Mouse (Mus musculus): ENCODE data around the gene F13b.

The F13b gene

DNA sequence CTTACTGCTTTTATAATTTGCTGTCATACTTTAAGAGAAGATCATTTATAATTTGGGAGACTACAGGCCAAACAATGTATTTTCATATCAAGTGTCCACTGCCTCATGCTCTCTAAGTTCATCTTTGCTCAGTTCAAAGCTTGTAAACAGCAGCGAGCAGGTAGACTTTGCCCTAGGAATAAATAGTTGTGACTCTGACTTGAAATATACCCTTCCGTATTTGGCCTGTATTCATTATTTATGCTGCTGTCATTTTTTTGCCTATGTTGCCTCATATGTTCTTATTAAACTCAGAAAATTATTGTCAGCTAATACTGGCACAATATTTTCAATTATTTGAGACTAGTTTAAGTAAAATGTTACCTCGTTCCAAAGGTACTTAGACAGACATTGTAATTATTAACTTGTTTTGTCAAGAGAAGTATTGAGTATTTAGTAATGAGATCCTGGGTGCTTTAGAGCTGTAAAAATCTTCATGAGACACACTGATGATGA, at the start of gene F13b:
Gene F13b, plus strand, starts transcription at position 445 of the 495 bp plus-strand sequence.
- no peak for DNase-seq (ENCODE audit: inconsistent ontology term)

DNA sequence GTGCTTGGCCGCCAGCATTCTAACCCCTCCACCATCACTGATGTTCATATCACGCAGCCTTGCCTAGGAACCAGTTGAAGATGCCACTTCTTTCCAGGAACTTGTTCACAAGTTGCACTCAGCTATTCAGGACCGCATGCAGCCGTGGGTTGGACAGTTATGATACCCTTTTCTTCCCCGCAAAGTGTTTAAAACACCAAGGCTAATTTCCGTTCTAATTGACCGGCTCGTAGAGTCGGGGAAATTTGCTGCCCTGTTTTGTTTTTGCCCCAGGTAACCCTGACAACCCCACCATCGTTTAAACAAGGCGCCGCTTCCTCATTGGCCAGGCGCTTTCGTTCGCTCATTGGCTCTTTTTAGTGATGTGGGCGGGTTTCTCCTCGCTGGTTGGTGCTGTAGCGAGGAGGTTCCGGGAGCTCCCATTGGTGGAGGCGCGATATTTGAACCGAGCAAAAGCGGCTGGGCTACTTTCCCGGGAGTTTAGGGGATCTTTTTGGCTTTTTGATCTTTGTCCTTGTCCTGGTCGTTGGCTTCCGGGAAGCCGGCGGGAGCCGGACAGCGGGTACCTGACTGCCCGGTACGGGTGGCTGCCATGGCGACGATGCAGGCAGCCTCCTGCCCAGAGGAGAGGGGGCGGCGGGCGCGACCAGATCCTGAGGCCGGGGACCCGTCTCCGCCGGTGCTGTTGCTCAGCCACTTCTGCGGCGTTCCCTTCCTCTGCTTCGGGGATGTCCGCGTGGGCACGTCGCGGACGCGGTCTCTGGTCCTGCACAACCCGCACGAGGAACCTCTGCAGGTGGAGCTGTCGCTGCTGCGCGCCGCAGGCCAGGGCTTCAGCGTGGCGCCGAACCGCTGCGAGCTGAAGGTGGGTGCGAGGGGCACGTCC, 46.9 kb upstream of the F13b start, which contains the start of gene Aspm:
Gene Aspm, plus strand, starts transcription at position 433 of the 886 bp plus-strand sequence.
- DNase-seq (ENCODE audit: inconsistent ontology term), result peak; percentile 91

DNA sequence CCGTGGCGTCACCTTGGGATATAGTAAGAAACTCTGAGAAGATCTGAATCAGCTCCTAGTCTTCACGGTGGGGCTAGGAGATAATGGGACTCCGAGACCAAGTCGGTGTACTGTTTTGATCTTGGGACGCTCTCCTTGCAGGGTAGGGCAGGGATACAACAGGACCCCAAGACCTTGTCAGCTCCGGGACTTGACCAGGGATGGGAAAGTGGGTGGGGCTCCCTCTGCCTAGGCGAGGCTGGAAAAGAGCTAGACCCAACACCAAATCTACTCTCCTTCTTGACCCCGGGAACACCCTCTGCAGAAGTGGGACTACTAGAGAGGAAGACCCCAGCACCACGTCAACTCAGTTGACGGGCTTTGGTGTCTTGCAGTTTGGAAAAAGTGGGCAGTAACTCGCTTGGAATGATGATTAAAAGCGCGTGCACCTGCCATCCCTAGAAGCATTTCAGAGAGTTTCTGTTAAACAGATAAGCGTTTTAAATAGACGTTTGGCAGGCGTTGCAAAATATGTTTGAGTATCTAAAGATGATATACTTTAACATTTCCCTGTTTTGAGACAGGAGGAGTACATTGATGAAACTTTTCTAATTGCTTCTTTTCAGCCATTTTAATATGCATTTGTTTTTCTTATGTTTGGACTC, 46.2 kb upstream of the F13b start:
- DNase-seq (ENCODE audit: inconsistent ontology term), result peak; percentile 34

- no peak for DNase-seq (ENCODE audit: inconsistent ontology term)
Observed at GRCm38 (mm10) chr1:139460807-139461206, 40.7 kb upstream of the F13b start.

GRCm38 (mm10) chr1:139465936-139466335, 35.6 kb upstream of the F13b start:
- no peak for DNase-seq (ENCODE audit: inconsistent ontology term)

DNA sequence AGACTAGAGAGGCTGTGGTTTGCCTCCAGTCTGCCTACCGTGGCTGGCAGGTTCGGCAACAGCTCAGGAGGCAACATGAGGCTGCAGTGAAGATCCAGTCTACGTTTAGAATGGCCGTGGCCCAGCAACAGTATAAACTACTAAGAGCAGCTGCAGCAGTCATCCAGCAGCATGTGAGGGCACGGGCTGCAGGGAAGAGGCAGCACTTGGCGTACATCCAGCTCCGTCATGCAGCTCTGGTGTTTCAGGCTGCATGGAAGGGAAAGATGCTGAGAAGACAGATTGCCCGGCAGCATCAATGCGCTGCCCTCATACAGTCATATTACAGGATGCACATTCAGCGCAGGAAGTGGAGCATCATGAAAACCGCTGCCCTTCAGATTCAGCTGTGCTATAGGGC, 22.6 kb upstream of the F13b start:
- DNase-seq (ENCODE audit: inconsistent ontology term), result no peak

DNA sequence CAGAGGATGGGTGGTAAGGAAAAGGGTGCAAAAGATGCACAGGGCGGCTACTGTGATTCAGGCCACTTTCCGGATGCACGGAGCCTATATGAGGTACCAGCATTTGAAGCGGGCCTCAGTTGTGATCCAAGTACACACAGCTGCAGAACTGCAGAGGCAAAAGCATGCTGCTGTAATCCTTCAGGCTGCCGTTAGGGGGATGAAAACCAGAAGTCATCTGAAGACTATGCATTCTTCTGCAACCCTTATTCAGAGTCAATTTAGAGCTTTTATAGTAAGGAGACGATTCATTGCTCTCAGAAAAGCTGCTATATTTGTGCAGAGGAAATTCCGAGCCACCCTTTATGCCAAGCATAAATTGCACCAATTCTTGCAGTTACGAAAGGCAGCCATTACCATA, 21.3 kb upstream of the F13b start:
- DNase-seq (ENCODE audit: inconsistent ontology term), result no peak

GRCm38 (mm10) chr1:139481146-139481545, 20.4 kb upstream of the F13b start:
- DNase-seq (ENCODE audit: inconsistent ontology term), result no peak

GRCm38 (mm10) chr1:139494630-139495029, 6.9 kb upstream of the F13b start:
- no peak for DNase-seq (ENCODE audit: inconsistent ontology term)

GRCm38 (mm10) chr1:139495408-139495807, 6.1 kb upstream of the F13b start:
- no peak for DNase-seq (ENCODE audit: inconsistent ontology term)

DNA sequence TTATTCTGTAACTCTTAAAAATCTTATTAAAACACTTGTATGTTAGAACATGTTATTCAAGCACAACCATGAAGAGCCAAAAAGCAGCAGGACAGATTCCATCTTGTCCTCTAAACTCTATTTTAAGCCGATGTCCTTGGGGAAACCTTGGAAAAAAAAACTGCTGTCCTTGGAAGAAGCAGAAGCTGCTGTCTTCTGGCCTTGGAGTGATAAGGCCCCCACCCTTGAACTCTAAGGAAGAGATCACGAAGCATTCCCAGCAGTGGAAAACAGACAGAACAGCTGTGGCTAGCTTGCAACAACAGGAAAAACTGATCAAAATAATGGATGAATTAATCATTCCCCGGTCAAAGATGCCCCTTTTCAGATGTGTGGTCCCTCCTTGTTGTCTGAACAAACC, 5.3 kb upstream of the F13b start:
- DNase-seq (ENCODE audit: inconsistent ontology term), result no peak

DNA sequence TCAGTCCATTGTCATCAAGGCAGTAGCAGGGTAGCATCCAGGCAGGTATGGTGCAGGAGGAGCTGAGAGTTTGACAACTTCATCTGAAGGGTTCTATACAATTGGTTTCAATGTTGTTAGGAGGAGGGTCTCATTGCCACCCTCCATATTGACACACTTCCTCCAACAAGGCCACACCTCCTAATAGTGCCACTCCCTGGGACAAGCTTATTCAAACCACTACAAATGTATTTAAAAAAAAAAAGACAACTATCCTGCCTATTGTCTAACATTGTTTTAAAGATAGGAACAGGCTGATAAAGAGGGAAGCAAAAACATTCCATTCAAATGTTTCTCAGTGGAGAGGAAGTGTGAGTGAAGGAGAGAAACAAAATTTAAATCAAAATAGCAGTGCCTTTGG, 1.8 kb upstream of the F13b start:
- no peak for DNase-seq (ENCODE audit: inconsistent ontology term)

GRCm38 (mm10) chr1:139514556-139514955, 13.1 kb downstream of the F13b start:
- DNase-seq (ENCODE audit: inconsistent ontology term), result no peak

- DNase-seq (ENCODE audit: inconsistent ontology term), result no peak
Observed at GRCm38 (mm10) chr1:139548536-139548935, 47.0 kb downstream of the F13b start.

GRCm38 (mm10) chr1:139551311-139551710, 49.8 kb downstream of the F13b start:
- DNase-seq (ENCODE audit: inconsistent ontology term), result no peak

GRCm38 (mm10) chr1:139560024-139560423, 58.5 kb downstream of the F13b start, which contains the start of gene Cfhr1:
Cfhr1 (minus strand) TSS chr1:139560272.
- DNase-seq (ENCODE audit: inconsistent ontology term), result no peak
